Mouse (Mus musculus): ENCODE data around the gene Timm10.
A peak's percentile ranks its signal among the peaks of the same experiment; 100 is the strongest.

DNA sequence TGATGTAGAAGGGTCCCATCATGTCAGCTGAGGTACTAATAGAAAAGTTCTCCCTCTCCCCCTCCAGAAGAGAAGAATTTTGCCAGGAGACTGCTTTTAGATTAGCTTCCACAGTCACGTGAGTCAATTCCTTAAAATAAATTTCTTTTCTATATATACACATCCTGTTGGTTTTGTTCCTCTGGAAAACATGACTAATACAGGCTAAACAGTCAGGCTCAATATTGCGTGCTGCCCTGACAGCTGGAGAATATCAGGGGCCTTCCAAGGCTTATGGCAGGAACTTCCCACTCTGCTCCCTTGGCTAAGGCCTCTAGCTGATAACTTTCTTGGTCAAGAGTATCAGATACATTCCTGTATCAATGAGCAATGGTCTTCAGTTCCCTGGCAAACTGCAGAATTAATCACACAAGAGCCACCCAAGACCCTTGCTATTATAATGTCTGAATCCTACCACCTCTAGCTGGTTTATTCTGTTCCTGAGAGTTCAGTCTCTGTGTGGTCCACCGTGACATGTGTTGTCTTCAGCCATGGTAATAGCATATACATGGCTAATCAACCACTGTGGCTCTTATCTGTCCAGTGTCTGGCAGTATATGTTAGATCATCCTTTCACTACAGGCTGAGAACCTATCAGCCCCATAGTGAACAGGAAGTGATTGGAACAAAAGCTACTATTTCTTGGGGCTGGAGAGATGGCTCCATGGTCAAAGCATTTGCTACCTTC, 42.8 kb upstream of the Timm10 start:
- TF ChIP-seq EP300 (IDR thresholded peaks at IDR 0.05) (peak; percentile 44; the same call in 1 of the 2 replicates), CTCF (IDR thresholded peaks at IDR 0.05) (no peak)

All from lung, postnatal 0 days (tissue).